Mouse (Mus musculus): ENCODE measurements at regions not wholly inside any gene's neighbourhood (a gene's known extent, or its start where the extent isn't known, plus 50 kb on each side); places are given as distances from the start of the nearest gene placed in this dataset.

DNA sequence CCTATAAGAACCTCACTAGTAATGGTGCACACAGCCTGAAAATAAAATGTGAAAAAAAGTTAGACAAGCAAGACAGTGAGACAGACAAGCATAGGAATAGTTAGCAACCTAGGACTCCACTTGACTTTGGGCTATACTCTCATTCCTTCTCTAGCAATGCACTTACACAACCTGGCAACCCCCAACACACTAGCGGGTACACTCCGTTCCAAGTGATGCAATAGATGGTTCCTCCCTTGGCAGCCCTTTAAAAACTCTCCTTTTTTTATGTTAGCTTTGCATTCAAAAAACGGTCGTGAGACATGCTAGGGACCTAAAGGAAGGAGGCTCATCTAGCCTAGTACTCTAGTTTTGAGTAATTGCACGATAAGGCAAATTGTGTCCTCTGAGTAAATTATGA, 184.8 kb downstream of the Srek1 start:
- peaks cover 2% of the 10 kb centered on the region; the same call in 1 of the 2 replicates for H3K4me1 ChIP-seq (ENCODE audit: insufficient read depth, low read length)
- no peak for ATAC-seq (ENCODE audit: low FRiP score, low TSS enrichment)
- H3K27me3 ChIP-seq (ENCODE audit: insufficient read depth, low read length), result no peaks in the 10 kb centered on the region
- H3K4me2 ChIP-seq (replicated peaks; ENCODE audit: low read depth, low read length), result no peak overlapping the region
- no peaks in the 10 kb centered on the region for H3K9me3 ChIP-seq (ENCODE audit: low read length)
- no peaks in the 10 kb centered on the region for H3K36me3 ChIP-seq (ENCODE audit: insufficient read depth, low read length)
- 86% methylated on average over 5 of the region's 5 CpGs for WGBS
- no peak overlapping the region for H3K4me3 ChIP-seq (ENCODE audit: low read length)
- H3K9ac ChIP-seq (replicated peaks; ENCODE audit: low read length), result no peak overlapping the region
- no peak overlapping the region for H3K27ac ChIP-seq (ENCODE audit: low read length)

- Histone ChIP-seq H3K4me1 (ENCODE audit: insufficient read depth, low read length) (no peaks in the 10 kb centered on the region), H3K9ac (replicated peaks; ENCODE audit: low read length) (no peak overlapping the region), H3K27me3 (ENCODE audit: insufficient read depth, low read length) (no peaks in the 10 kb centered on the region), H3K9me3 (ENCODE audit: low read length) (no peaks in the 10 kb centered on the region), H3K4me3 (ENCODE audit: low read length) (no peak overlapping the region), H3K4me2 (replicated peaks; ENCODE audit: low read depth, low read length) (no peak overlapping the region), H3K27ac (ENCODE audit: low read length) (no peak overlapping the region), H3K36me3 (ENCODE audit: insufficient read depth, low read length) (no peaks in the 10 kb centered on the region)
- ATAC-seq (ENCODE audit: low FRiP score, low TSS enrichment), result no peak
- 42% methylated on average over 4 of the region's 4 CpGs for WGBS
Observed at GRCm38 (mm10) chr13:103576856-103577255, 197.6 kb downstream of the Srek1 start.

GRCm38 (mm10) chr13:103564715-103565114, 209.7 kb downstream of the Srek1 start:
- Histone ChIP-seq H3K9me3 (ENCODE audit: low read length) (no peaks in the 10 kb centered on the region), H3K27ac (ENCODE audit: low read length) (no peak overlapping the region), H3K27me3 (ENCODE audit: insufficient read depth, low read length) (no peaks in the 10 kb centered on the region), H3K4me1 (ENCODE audit: insufficient read depth, low read length) (no peaks in the 10 kb centered on the region), H3K36me3 (ENCODE audit: insufficient read depth, low read length) (no peaks in the 10 kb centered on the region), H3K9ac (replicated peaks; ENCODE audit: low read length) (no peak overlapping the region), H3K4me3 (ENCODE audit: low read length) (no peak overlapping the region), H3K4me2 (replicated peaks; ENCODE audit: low read depth, low read length) (no peak overlapping the region)
- no peak for ATAC-seq (ENCODE audit: low FRiP score, low TSS enrichment)
- WGBS, result 45% methylated on average over 8 of the region's 8 CpGs

DNA sequence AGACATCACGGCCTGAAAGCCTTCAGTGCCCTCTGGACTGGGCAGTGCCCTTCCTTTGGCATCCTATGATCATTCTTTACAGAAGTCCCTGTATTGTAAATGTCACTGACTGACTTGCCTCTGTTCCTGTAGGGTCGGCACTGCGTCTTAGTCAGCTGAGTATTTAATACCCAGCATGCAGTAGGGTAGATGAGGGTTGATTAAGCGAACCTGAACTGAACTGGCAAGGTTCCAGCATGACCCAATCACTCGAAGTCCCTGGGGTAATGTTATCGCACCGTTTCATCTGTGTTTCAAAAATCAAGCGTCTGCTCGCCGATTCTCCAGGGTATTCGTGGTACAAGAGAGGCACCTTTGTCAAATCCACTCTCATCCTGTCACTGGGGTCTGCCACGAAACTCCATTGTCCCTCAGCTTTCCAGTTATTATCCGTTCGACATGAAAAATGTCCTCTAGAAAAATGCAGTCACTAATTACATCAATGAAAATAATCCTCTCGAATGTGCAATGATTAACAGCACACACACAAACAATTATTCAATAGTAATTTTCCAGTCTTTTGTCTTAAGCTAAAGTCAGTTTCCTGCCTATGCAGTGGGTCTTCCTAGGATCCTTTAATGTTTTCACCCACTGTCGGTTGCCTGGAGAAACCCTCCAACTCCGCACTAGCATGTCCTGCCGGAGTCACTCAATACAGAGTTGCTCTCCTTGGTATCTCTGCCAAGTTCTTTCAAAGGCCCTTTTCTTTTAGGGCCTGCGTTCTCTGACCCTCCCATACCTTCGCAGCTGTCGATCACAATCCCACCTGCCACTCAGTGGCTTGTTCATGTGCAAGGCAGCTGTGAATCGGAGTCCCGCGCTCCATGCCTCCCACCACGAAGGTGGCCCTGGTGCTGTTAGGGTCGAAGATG, 212.4 kb downstream of the Srek1 start:
- no peak overlapping the region for H3K27ac ChIP-seq (ENCODE audit: low read length)
- WGBS, result 74% methylated on average over 26 of the region's 26 CpGs
- H3K36me3 ChIP-seq (ENCODE audit: insufficient read depth, low read length), result no peaks in the 10 kb centered on the region
- H3K4me2 ChIP-seq (replicated peaks; ENCODE audit: low read depth, low read length), result no peak overlapping the region
- no peaks in the 10 kb centered on the region for H3K4me1 ChIP-seq (ENCODE audit: insufficient read depth, low read length)
- no peak overlapping the region for H3K4me3 ChIP-seq (ENCODE audit: low read length)
- no peak overlapping the region for H3K9ac ChIP-seq (replicated peaks; ENCODE audit: low read length)
- no peaks in the 10 kb centered on the region for H3K9me3 ChIP-seq (ENCODE audit: low read length)
- no peaks in the 10 kb centered on the region for H3K27me3 ChIP-seq (ENCODE audit: insufficient read depth, low read length)
- no peak for ATAC-seq (ENCODE audit: low FRiP score, low TSS enrichment)

- Histone ChIP-seq H3K9me3 (ENCODE audit: low read length) (no peaks in the 10 kb centered on the region), H3K36me3 (ENCODE audit: insufficient read depth, low read length) (no peaks in the 10 kb centered on the region), H3K4me2 (replicated peaks; ENCODE audit: low read depth, low read length) (no peak overlapping the region), H3K27me3 (ENCODE audit: insufficient read depth, low read length) (no peaks in the 10 kb centered on the region), H3K9ac (replicated peaks; ENCODE audit: low read length) (no peak overlapping the region), H3K4me3 (ENCODE audit: low read length) (no peak overlapping the region), H3K27ac (ENCODE audit: low read length) (no peak overlapping the region), H3K4me1 (ENCODE audit: insufficient read depth, low read length) (no peaks in the 10 kb centered on the region)
- WGBS, result 89% methylated on average over 3 of the region's 3 CpGs
- no peak for ATAC-seq (ENCODE audit: low FRiP score, low TSS enrichment)
Observed at GRCm38 (mm10) chr13:103558915-103559314, 215.5 kb downstream of the Srek1 start.

DNA sequence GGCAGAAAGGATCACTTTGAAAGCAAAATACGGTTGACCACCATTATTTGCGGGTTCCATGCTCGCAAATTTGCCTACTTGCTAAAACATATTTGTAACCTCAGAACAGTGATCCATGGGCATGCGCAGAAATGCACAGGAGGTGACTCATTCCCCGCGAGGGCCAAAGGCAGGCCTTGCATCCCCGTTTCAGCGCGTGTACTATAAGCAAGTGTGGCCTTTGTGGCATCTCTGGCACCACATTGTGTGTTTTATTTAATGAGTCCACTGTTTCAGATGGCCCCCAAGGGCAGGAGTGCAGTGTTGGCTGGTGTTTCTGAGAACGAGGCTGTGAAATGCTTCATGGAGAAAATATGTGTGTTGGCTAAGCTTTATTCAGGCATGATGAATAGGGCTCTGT, 205.3 kb upstream of the Mast4 start:
- Histone ChIP-seq H3K9ac (replicated peaks; ENCODE audit: low read length) (no peak overlapping the region), H3K4me2 (replicated peaks; ENCODE audit: low read depth, low read length) (no peak overlapping the region)
- 59% methylated on average over 10 of the region's 10 CpGs for WGBS

GRCm38 (mm10) chr13:103513825-103514224, 179.5 kb upstream of the Mast4 start:
- H3K4me1 ChIP-seq (ENCODE audit: insufficient read depth, low read length), result no peaks in the 10 kb centered on the region
- H3K4me3 ChIP-seq (ENCODE audit: low read length), result no peak overlapping the region
- H3K36me3 ChIP-seq (ENCODE audit: insufficient read depth, low read length), result no peaks in the 10 kb centered on the region
- no peak for ATAC-seq (ENCODE audit: low FRiP score, low TSS enrichment)
- no peak overlapping the region for H3K4me2 ChIP-seq (replicated peaks; ENCODE audit: low read depth, low read length)
- WGBS, result 59% methylated on average over 1 of the region's 1 CpGs
- H3K9me3 ChIP-seq (ENCODE audit: low read length), result no peaks in the 10 kb centered on the region
- no peak overlapping the region for H3K27ac ChIP-seq (ENCODE audit: low read length)
- no peaks in the 10 kb centered on the region for H3K27me3 ChIP-seq (ENCODE audit: insufficient read depth, low read length)
- H3K9ac ChIP-seq (replicated peaks; ENCODE audit: low read length), result no peak overlapping the region

More for the DNA sequence above, 205.3 kb upstream of the Mast4 start:
- ATAC-seq (ENCODE audit: low FRiP score, low TSS enrichment), result no peak
- Histone ChIP-seq H3K4me3 (ENCODE audit: low read length) (no peak overlapping the region), H3K36me3 (ENCODE audit: insufficient read depth, low read length) (no peaks in the 10 kb centered on the region), H3K4me1 (ENCODE audit: insufficient read depth, low read length) (peaks cover 5% of the 10 kb centered on the region; the same call in 1 of the 2 replicates), H3K27ac (ENCODE audit: low read length) (no peak overlapping the region), H3K9me3 (ENCODE audit: low read length) (no peaks in the 10 kb centered on the region), H3K27me3 (ENCODE audit: insufficient read depth, low read length) (no peaks in the 10 kb centered on the region)

- no peak overlapping the region for H3K27ac ChIP-seq (ENCODE audit: low read length)
- no peaks in the 10 kb centered on the region for H3K9me3 ChIP-seq (ENCODE audit: low read length)
- no peaks in the 10 kb centered on the region for H3K36me3 ChIP-seq (ENCODE audit: insufficient read depth, low read length)
- ATAC-seq (ENCODE audit: low FRiP score, low TSS enrichment), result no peak
- no peaks in the 10 kb centered on the region for H3K27me3 ChIP-seq (ENCODE audit: insufficient read depth, low read length)
- H3K4me2 ChIP-seq (replicated peaks; ENCODE audit: low read depth, low read length), result no peak overlapping the region
- 65% methylated on average over 7 of the region's 7 CpGs for WGBS
- H3K4me3 ChIP-seq (ENCODE audit: low read length), result no peak overlapping the region
- no peak overlapping the region for H3K9ac ChIP-seq (replicated peaks; ENCODE audit: low read length)
- H3K4me1 ChIP-seq (ENCODE audit: insufficient read depth, low read length), result no peaks in the 10 kb centered on the region
Observed at GRCm38 (mm10) chr13:103512476-103512875, 178.2 kb upstream of the Mast4 start.

DNA sequence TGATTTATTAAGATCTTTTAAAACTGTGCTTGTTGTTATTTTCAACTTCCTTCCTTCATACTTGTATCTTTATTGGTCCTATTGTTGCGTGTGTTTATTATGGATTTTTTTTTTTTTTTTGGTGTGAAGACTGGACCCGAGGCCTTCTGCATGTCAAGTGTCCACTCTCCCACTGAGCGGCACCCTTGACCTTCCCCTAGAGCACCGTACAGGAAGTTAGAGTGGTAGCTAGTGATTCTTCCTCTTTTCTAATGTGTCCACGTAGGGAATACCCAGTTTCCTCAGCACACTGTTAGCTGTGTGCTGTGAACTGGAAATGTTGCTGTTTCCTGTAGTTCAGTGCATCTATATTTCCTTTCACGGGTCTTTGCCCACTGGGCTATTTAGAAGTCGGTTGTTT, 170.7 kb upstream of the Mast4 start:
- no peak for ATAC-seq (ENCODE audit: low FRiP score, low TSS enrichment)
- H3K4me2 ChIP-seq (replicated peaks; ENCODE audit: low read depth, low read length), result no peak overlapping the region
- H3K27me3 ChIP-seq (ENCODE audit: insufficient read depth, low read length), result no peaks in the 10 kb centered on the region

DNA sequence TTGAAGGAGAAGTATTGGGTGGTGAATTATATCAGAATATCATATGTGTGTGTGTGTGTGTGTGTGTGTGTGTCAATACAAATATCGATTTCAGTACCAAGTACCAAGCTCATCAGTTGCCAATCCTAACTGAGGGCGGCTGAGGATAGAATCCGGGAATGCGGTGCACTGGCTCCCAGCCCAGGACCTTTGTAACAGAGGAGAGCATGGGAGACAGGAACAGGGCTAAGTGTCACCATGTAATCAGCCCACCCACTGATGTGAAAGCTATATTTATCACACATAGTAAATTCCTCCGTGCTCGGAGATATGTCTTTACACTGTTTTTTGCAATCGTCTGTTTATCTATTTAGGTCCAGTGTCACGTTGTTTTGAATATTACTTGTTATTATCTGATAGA, 165.1 kb upstream of the Mast4 start:
- Histone ChIP-seq H3K27me3 (ENCODE audit: insufficient read depth, low read length) (no peaks in the 10 kb centered on the region), H3K9ac (replicated peaks; ENCODE audit: low read length) (no peak overlapping the region), H3K9me3 (ENCODE audit: low read length) (0 out of 2 replicates have a peak, but pooled peaks cover 2% of the 10 kb centered on the region), H3K27ac (ENCODE audit: low read length) (no peak overlapping the region), H3K4me3 (ENCODE audit: low read length) (no peak overlapping the region), H3K4me1 (ENCODE audit: insufficient read depth, low read length) (no peaks in the 10 kb centered on the region), H3K4me2 (replicated peaks; ENCODE audit: low read depth, low read length) (no peak overlapping the region), H3K36me3 (ENCODE audit: insufficient read depth, low read length) (no peaks in the 10 kb centered on the region)
- 71% methylated on average over 8 of the region's 8 CpGs for WGBS
- no peak for ATAC-seq (ENCODE audit: low FRiP score, low TSS enrichment)

More for the DNA sequence above, 170.7 kb upstream of the Mast4 start:
- H3K4me1 ChIP-seq (ENCODE audit: insufficient read depth, low read length), result no peaks in the 10 kb centered on the region
- H3K9me3 ChIP-seq (ENCODE audit: low read length), result no peaks in the 10 kb centered on the region
- H3K27ac ChIP-seq (ENCODE audit: low read length), result no peak overlapping the region
- no peak overlapping the region for H3K4me3 ChIP-seq (ENCODE audit: low read length)
- WGBS, result 61% methylated on average over 7 of the region's 7 CpGs
- no peaks in the 10 kb centered on the region for H3K36me3 ChIP-seq (ENCODE audit: insufficient read depth, low read length)
- no peak overlapping the region for H3K9ac ChIP-seq (replicated peaks; ENCODE audit: low read length)

All from kidney, embryonic 16.5 days (tissue).